Mouse (Mus musculus): ENCODE measurements around the gene Nrxn1. TPM values are rescaled to one million over a fixed set of nuclear protein-coding genes. Genes with fewer than 3 reads are reported as not detected.

Gene Nrxn1
- total RNA-seq, 1 experiment from 2014 or later: not detected

DNA sequence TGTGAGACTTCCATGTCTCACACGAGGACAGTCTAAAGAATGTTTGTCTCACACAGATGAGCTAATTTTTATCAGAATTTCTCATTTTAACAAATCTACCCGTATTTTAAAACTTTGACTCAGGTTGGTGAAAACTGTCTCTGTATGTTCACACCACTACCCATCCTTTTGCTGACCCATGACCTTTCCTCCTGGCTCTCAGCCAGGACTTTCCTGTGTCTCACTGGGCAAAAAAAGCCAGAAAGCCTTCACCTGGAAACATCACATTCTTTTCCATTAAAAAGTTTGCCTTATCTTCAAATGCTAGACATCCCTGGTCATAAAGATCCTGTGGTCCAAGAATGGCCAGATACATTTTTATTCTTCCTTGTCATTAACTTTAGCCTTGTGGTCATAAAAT is 274.5 kb downstream of the Nrxn1 start:
- no peak for ATAC-seq (replicated peaks; ENCODE audit: insufficient number of reproducible peaks, low FRiP score, low TSS enrichment, poor library complexity, severe bottlenecking)

DNA sequence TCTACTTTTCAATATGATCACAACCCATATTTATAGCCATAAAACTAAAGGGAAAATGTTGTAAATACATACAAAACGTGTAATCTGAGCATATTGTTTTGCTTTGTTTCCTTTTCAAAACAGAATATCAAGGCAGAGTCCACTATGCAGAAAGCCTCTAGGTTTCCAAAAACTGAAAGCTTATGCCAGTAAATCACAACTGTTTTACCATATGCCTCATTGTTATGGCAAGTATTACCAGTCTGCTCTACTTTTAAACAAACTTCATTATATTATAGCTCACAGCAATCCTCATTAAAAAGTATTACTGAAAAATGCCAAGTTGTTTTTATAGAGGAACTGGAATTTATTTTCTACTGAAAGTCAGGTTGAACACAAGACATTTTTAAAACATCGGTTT is 275.0 kb downstream of the Nrxn1 start:
- ATAC-seq (replicated peaks; ENCODE audit: insufficient number of reproducible peaks, low FRiP score, low TSS enrichment, poor library complexity, severe bottlenecking): no peak

GRCm38 (mm10) chr17:90815306-90815705 is 277.6 kb downstream of the Nrxn1 start:
- ATAC-seq (replicated peaks; ENCODE audit: insufficient number of reproducible peaks, low FRiP score, low TSS enrichment, poor library complexity, severe bottlenecking): no peak

GRCm38 (mm10) chr17:90813760-90814159 is 279.1 kb downstream of the Nrxn1 start:
- no peak for ATAC-seq (replicated peaks; ENCODE audit: insufficient number of reproducible peaks, low FRiP score, low TSS enrichment, poor library complexity, severe bottlenecking)

GRCm38 (mm10) chr17:90812485-90812884 is 280.4 kb downstream of the Nrxn1 start:
- ATAC-seq (replicated peaks; ENCODE audit: insufficient number of reproducible peaks, low FRiP score, low TSS enrichment, poor library complexity, severe bottlenecking): no peak

DNA sequence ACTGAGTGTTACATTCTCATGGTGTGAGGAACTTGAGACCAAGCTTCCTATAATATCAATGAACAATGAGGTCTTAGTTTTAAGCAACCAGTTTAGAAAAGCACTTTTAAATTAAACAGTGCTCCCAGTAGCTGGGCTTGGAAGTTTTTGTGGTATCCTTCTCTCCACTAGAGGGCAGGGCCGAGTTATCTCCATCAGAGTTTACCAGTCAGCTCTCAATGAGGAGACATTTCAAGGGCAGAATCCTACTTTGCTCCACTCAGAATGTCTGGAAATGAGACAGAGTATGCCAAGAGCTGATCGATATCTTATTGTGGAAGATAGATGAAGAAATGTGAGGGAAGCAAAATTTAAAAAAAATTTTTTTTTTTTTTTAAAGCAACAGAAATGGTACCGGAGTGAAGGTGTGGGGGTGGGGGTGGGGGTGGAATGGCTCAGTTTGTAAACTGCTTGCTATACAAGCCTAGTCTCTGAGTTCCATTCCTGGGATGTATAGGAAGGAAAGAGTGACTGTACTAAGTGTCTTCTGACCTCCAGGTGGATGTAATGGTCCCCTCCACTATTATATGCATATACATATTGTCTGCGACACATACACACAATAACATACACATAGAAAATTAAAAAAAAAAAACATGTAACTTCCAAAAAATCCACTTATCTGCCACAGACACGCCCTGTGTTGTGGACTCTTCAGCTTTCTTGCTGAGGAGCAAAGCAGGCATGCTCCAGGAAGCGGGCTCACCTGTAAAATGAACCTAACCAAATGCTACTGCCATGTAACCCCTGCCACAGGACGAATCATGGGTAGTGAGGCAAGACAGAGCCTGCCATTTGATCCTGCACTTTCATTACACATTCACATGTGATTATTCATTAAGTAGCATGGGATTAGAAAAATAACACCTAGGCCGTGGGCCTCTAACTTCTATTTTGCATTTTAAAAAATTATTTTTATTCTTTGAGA is 283.4 kb downstream of the Nrxn1 start:
- no peak for ATAC-seq (replicated peaks; ENCODE audit: insufficient number of reproducible peaks, low FRiP score, low TSS enrichment, poor library complexity, severe bottlenecking)

DNA sequence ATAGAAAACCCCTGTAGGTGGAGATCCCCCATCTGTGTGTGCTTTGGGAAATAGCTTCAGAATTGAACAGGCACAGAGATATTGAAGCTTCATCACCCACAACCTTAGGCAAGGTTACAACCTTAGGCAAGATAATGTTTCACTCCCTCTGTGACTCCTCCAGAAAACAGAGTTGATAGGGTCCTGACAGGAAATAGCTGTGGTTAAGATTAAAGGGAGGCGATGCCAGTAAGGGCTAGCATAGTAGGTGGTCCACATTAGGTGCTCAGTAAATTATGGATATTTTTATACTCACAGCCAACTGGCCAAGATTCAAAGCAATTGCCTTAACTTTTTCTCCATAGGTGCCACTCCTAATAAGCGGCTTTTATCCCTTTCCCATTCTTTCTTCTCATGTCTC is 284.6 kb downstream of the Nrxn1 start:
- no peak for ATAC-seq (replicated peaks; ENCODE audit: insufficient number of reproducible peaks, low FRiP score, low TSS enrichment, poor library complexity, severe bottlenecking)

DNA sequence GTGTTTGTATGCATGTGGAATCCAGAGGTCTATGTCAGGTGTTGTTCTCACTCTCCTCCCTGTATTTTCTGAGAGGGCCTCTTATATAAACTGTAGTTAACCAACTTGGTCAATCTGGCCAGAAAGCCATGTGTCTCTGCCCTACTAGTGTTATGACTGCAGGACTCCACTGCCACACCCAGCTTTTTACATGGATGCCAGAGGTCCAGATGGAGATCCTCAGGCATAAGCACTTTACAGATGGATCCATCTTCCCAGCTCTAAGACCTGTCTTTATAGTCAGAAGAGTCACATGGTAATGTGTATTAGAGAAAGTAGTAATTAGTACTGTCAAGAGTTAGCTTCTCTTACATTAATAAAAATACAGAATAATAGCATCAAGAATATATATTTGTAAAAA is 285.7 kb downstream of the Nrxn1 start:
- no peak for ATAC-seq (replicated peaks; ENCODE audit: insufficient number of reproducible peaks, low FRiP score, low TSS enrichment, poor library complexity, severe bottlenecking)

DNA sequence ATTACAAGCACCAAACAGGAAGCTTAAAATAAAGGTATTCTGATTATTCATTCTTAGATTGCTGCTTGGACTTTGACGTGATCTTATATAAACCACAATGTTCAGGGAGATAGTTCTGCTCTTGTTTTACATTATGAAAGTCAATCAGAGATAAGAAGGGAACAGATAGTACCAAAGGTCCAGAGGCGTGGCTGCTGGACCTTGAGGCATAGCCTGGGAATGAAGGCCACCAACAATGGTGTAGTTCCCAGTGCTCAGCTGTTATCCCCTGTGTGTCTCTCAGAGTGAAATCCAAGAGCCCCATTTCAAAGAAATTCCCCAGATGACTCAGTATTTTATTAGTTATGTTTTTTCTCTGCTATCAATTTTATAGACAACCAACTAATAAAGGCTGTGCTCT is 294.2 kb downstream of the Nrxn1 start:
- ATAC-seq (replicated peaks; ENCODE audit: insufficient number of reproducible peaks, low FRiP score, low TSS enrichment, poor library complexity, severe bottlenecking): no peak

DNA sequence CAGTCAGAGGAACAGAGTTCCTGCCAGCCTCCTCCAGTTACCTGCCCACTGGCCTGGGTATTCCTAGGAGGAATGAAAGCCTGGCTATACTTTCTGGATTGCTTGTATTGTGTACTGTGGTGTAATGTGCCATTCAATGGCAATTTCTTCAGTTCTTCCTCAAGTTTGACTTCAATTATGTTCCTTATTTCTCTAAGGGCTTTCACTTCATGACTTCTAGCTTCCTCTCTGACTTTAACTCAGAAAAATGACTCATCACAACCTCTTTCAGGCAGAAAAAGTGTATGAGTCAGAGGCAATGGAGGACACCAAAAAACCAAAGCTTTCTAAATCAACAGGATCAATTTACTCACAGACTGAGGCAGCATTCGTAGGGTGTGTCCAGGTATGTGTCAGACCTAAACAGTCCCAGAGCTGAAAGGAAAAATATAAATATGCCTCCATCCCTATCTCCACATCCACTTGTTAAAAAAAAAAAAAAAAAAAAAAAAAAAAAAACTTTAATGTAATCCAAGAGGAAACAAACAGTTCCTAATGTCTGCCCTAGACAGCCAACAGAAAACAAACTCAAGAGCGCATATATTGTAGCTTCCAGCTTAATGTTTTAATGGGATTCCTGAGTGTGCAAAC is 295.1 kb downstream of the Nrxn1 start:
- no peak for ATAC-seq (replicated peaks; ENCODE audit: insufficient number of reproducible peaks, low FRiP score, low TSS enrichment, poor library complexity, severe bottlenecking)

GRCm38 (mm10) chr17:90796974-90797373 is 295.9 kb downstream of the Nrxn1 start:
- ATAC-seq (replicated peaks; ENCODE audit: insufficient number of reproducible peaks, low FRiP score, low TSS enrichment, poor library complexity, severe bottlenecking): no peak

GRCm38 (mm10) chr17:90788491-90789127 is 304.3 kb downstream of the Nrxn1 start:
- ATAC-seq (replicated peaks; ENCODE audit: insufficient number of reproducible peaks, low FRiP score, low TSS enrichment, poor library complexity, severe bottlenecking): no peak

DNA sequence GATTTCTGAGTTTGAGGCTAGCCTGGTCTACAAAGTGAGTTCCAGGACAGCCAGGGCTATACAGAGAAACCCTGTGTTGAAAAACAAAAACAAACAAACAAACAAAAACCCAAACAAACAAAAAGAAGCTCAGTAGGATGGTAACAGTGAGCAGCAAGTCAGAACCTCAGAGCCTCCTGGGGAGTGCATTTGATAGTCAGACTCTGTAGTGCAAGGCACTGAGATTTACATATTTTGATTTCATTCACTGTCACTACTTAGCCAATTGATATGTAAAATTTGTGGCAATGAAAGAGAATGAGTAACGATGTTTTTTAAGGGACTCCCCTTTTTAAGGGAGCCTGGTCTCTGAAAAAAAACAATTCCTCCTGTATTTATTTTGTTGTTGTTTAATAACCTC is 304.8 kb downstream of the Nrxn1 start:
- no peak for ATAC-seq (replicated peaks; ENCODE audit: insufficient number of reproducible peaks, low FRiP score, low TSS enrichment, poor library complexity, severe bottlenecking)

DNA sequence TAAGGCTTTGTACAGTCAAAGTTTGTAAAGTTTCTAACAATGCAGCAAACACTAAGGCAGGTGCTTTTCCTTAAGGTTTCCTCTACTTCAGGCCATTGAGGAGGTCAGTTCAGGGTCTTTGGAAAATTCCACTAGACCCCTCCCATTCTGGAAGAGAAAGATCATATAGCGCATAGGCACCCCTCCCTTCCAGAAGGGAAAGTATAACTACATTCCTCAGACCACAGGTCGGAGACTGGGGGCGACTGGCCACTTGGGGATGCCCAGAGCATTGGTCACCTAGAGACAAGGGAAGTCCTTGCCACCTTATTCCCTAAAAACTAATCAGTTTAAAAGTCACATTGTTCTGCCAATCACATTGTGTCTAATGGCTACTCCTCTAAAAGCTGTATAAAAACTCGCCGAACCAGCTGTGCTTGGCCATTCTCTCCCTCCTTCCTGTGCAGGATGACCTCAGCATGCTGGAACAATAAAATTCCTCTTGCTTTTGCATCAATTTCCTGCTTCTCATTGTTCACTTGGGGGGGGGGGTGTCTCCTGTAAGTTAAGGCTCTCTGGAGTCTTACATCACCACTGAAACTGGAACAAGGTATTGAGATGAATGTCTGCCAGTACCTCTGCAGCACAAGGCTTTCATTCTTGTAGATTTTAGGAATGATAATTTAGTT is 305.6 kb downstream of the Nrxn1 start:
- ATAC-seq (replicated peaks; ENCODE audit: insufficient number of reproducible peaks, low FRiP score, low TSS enrichment, poor library complexity, severe bottlenecking): no peak

DNA sequence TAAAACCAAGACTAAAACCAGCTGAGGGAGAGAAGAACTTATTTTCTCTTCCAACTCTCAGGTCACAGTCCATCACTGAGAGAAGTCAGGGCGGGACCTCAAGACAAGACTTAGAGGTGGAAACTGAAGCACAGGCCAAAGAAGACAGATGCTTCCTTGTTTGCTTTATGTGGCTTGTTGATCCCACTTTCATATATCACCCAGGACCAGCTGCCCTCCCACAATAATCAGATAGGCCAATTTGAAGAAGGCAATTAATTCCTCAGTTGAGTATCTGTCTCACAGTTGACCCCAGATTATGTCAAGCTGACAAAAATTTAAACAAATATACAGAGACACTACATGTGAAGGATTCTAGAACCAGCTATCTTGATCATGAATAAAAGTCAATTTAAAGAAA is 312.4 kb downstream of the Nrxn1 start:
- no peak for ATAC-seq (replicated peaks; ENCODE audit: insufficient number of reproducible peaks, low FRiP score, low TSS enrichment, poor library complexity, severe bottlenecking)

- ATAC-seq (replicated peaks; ENCODE audit: insufficient number of reproducible peaks, low FRiP score, low TSS enrichment, poor library complexity, severe bottlenecking): no peak
Measured at GRCm38 (mm10) chr17:90775397-90775796, 317.5 kb downstream of the Nrxn1 start.

GRCm38 (mm10) chr17:90773233-90773632 is 319.6 kb downstream of the Nrxn1 start:
- no peak for ATAC-seq (replicated peaks; ENCODE audit: insufficient number of reproducible peaks, low FRiP score, low TSS enrichment, poor library complexity, severe bottlenecking)

- no peak for ATAC-seq (replicated peaks; ENCODE audit: insufficient number of reproducible peaks, low FRiP score, low TSS enrichment, poor library complexity, severe bottlenecking)
Measured at GRCm38 (mm10) chr17:90768216-90768615, 324.7 kb downstream of the Nrxn1 start.

GRCm38 (mm10) chr17:90727124-90727523 is 365.7 kb downstream of the Nrxn1 start:
- ATAC-seq (replicated peaks; ENCODE audit: insufficient number of reproducible peaks, low FRiP score, low TSS enrichment, poor library complexity, severe bottlenecking): no peak
